Comparison of ENCODE assay signal across 10 mouse cellular contexts in genomic region chr4:10923180-10923579, GRCm38 (mm10). TPM values are rescaled to one million over a fixed set of nuclear protein-coding genes. Genes with fewer than 3 reads are reported as not detected.
DNase-seq lines count a peak whose midpoint lies in the region; ATAC-seq and TF ChIP-seq lines count a peak whose summit lies in the region.
"Had no signal": no experiment of that assay in that cellular context is flagged by ENCODE, and none has a peak within 500 bp of the region (broad histone marks: within the 10 kb centered on the region; RNA-seq: fewer than 3 reads in every experiment).

No protein-coding gene starts in this region.

- in situ Hi-C loops in CH12.LX (cut with MboI; ENCODE audit: low pct_ligation_motif_present, low pct_unique_long_range_greater_than_20kb, low sequenced_read_pairs): no loop called here

- no peak overlapping the region for H3K4me2 ChIP-seq in heart, embryonic 12.5 days
- H3K4me2 ChIP-seq in CH12.LX (ENCODE audit: insufficient read depth, low read depth, poor library complexity, severe bottlenecking) (peak overlapping the region; percentile 42), myocyte (ENCODE audit: low read depth) (peak overlapping the region; percentile 57)
- no peak overlapping the region for H3K4me2 ChIP-seq in forebrain, embryonic 16.5 days (ENCODE audit: low read length)
- H3K4me2 ChIP-seq: embryonic facial prominence, embryonic 15.5 days; midbrain, embryonic 12.5 days had no signal

- TF ChIP-seq EP300 in CH12.LX (IDR thresholded peaks at IDR 0.05; ENCODE audit: low read length): peak; percentile 61; the same call in 1 of the 2 replicates

- no peak overlapping the region for H3K9ac ChIP-seq in heart, embryonic 12.5 days
- 0 out of 2 replicates have a peak overlapping the region, but pooled peaks have one; percentile 13 for H3K9ac ChIP-seq in CH12.LX (ENCODE audit: insufficient read depth, low read depth)
- H3K9ac ChIP-seq in forebrain, embryonic 16.5 days (replicated peaks; ENCODE audit: low read depth, low read length): no peak overlapping the region
- H3K9ac ChIP-seq: embryonic facial prominence, embryonic 15.5 days; midbrain, embryonic 12.5 days had no signal

- no peak overlapping the region for H3K27ac ChIP-seq in heart, embryonic 12.5 days (ENCODE audit: poor library complexity, severe bottlenecking)
- no peak overlapping the region for H3K27ac ChIP-seq in CH12.LX (ENCODE audit: insufficient read depth, low read depth)
- peak overlapping the region; percentile 39; the same call in 1 of the 2 replicates for H3K27ac ChIP-seq in forebrain, embryonic 16.5 days (ENCODE audit: low read length)
- no peak overlapping the region for H3K27ac ChIP-seq in limb, embryonic 10.5 days
- H3K27ac ChIP-seq: embryonic facial prominence, embryonic 15.5 days; midbrain, embryonic 12.5 days had no signal

- H3K79me2 ChIP-seq in CH12.LX (replicated peaks; ENCODE audit: control insufficient read depth, extremely low read depth, insufficient read depth, poor library complexity, severe bottlenecking): no peaks in the 10 kb centered on the region
- no peaks in the 10 kb centered on the region for H3K79me2 ChIP-seq in myocyte (ENCODE audit: control insufficient read depth, insufficient read depth)

- TF ChIP-seq POLR2A in CH12.LX (IDR thresholded peaks at IDR 0.05; ENCODE audit: low read depth, low read length): no peak
- no peak for TF ChIP-seq POLR2A in myocyte (IDR thresholded peaks at IDR 0.05; ENCODE audit: insufficient read length, low read depth)

- no peak for ATAC-seq in heart, embryonic 12.5 days (ENCODE audit: insufficient number of reproducible peaks, low FRiP score)
- peak; percentile 64 for ATAC-seq in forebrain, embryonic 16.5 days

- DNase-seq in heart, adult 11 months: peak; percentile 99
- DNase-seq in CH12.LX (ENCODE audit: extremely low read depth): peak; percentile 44
- DNase-seq in heart, postnatal 36 days: peak; percentile 56 to 61
- DNase-seq in left cerebral cortex, adult 11 months (ENCODE audit: low spot score): peak; percentile 53
- DNase-seq in limb, embryonic 10.5 days (ENCODE audit: low spot score): no peak

- no peaks in the 10 kb centered on the region for H3K27me3 ChIP-seq in heart, embryonic 12.5 days (replicated peaks)
- H3K27me3 ChIP-seq in CH12.LX (replicated peaks): no peaks in the 10 kb centered on the region
- H3K27me3 ChIP-seq in forebrain, embryonic 16.5 days (replicated peaks; ENCODE audit: control insufficient read depth, insufficient read depth, low read length): no peaks in the 10 kb centered on the region
- H3K27me3 ChIP-seq in myocyte (ENCODE audit: control insufficient read depth, insufficient read depth, insufficient read length): no peaks in the 10 kb centered on the region
- H3K27me3 ChIP-seq in limb, embryonic 10.5 days (ENCODE audit: low read depth, poor library complexity, severe bottlenecking): no peaks in the 10 kb centered on the region
- H3K27me3 ChIP-seq: embryonic facial prominence, embryonic 15.5 days; midbrain, embryonic 12.5 days had no signal

- no peaks in the 10 kb centered on the region for H3K9me3 ChIP-seq in heart, embryonic 12.5 days (replicated peaks)
- no peaks in the 10 kb centered on the region for H3K9me3 ChIP-seq in CH12.LX (replicated peaks; ENCODE audit: low read length)
- no peaks in the 10 kb centered on the region for H3K9me3 ChIP-seq in forebrain, embryonic 16.5 days (ENCODE audit: control insufficient read depth, low read length)
- no peaks in the 10 kb centered on the region for H3K9me3 ChIP-seq in limb, embryonic 10.5 days (replicated peaks)
- H3K9me3 ChIP-seq: embryonic facial prominence, embryonic 15.5 days; midbrain, embryonic 12.5 days had no signal

- H3K4me3 ChIP-seq in heart, embryonic 12.5 days: no peak overlapping the region
- H3K4me3 ChIP-seq in CH12.LX (replicated peaks in 1 of 3; ENCODE audit: low read depth in 2 of 3, low read length in 2 of 3, poor library complexity in 1 of 3) (no peak overlapping the region), myocyte (no peak overlapping the region)
- H3K4me3 ChIP-seq in forebrain, embryonic 16.5 days (replicated peaks; ENCODE audit: low read length): no peak overlapping the region
- H3K4me3 ChIP-seq in limb, embryonic 10.5 days: no peak overlapping the region
- H3K4me3 ChIP-seq: embryonic facial prominence, embryonic 15.5 days; midbrain, embryonic 12.5 days had no signal

- intact Hi-C loops in heart, postnatal 36 days (cut with DNase I): no loop called here

- TF ChIP-seq CTCF in CH12.LX (conservative IDR thresholded peaks at IDR 0.05 in 1 of 2, IDR thresholded peaks at IDR 0.05 in 1 of 2; ENCODE audit: low read depth in 2 of 2, low read length in 2 of 2): no peak

- no peak overlapping the region for H3ac ChIP-seq in myocyte (ENCODE audit: control insufficient read depth, insufficient read length)

- 56% methylated on average over 6 of the region's 6 CpGs for WGBS in heart, embryonic 12.5 days
- 32% methylated on average over 6 of the region's 6 CpGs for WGBS in forebrain, embryonic 16.5 days
- WGBS in limb, embryonic 10.5 days: 81% methylated on average over 6 of the region's 6 CpGs

- dilution Hi-C loops in CH12.LX (cut with MboI; ENCODE audit: extremely low pct_ligation_motif_present, extremely low pct_unique_long_range_greater_than_20kb, low sequenced_read_pairs): no loop called here

- peaks cover 14% of the 10 kb centered on the region for H3K4me1 ChIP-seq in heart, embryonic 12.5 days (replicated peaks)
- H3K4me1 ChIP-seq in CH12.LX (ENCODE audit: control insufficient read depth in 1 of 2, insufficient read depth in 2 of 2): peaks cover 23 to 61% of the 10 kb centered on the region in 2 experiments
- peaks cover 4% of the 10 kb centered on the region for H3K4me1 ChIP-seq in forebrain, embryonic 16.5 days (replicated peaks; ENCODE audit: control insufficient read depth, insufficient read depth, low read length)
- H3K4me1 ChIP-seq in limb, embryonic 10.5 days: peaks cover 12% of the 10 kb centered on the region; the same call in 1 of the 2 replicates
- H3K4me1 ChIP-seq: midbrain, embryonic 12.5 days had no signal

- TF ChIP-seq RAD21 in CH12.LX (IDR thresholded peaks at IDR 0.05; ENCODE audit: low read depth, low read length): no peak

- H3K36me3 ChIP-seq in heart, embryonic 12.5 days: no peaks in the 10 kb centered on the region
- H3K36me3 ChIP-seq in CH12.LX (replicated peaks in 1 of 2; ENCODE audit: control insufficient read depth in 1 of 2, insufficient read depth in 1 of 2, low read length in 1 of 2) (no peaks in the 10 kb centered on the region), myocyte (ENCODE audit: control insufficient read depth, insufficient read depth) (no peaks in the 10 kb centered on the region)
- no peaks in the 10 kb centered on the region for H3K36me3 ChIP-seq in forebrain, embryonic 16.5 days (ENCODE audit: control insufficient read depth, insufficient read depth)
- H3K36me3 ChIP-seq in limb, embryonic 10.5 days: no peaks in the 10 kb centered on the region
- H3K36me3 ChIP-seq: embryonic facial prominence, embryonic 15.5 days; midbrain, embryonic 12.5 days had no signal

TF ChIP-seq in CH12.LX, 34 proteins besides CTCF, POLR2A, EP300 and RAD21:
- TF ChIP-seq NRF1 (IDR thresholded peaks at IDR 0.05; ENCODE audit: low read depth, low read length) (no peak), BHLHE40 (IDR thresholded peaks at IDR 0.05; ENCODE audit: low read depth, low read length) (peak; percentile 66), GABPA (IDR thresholded peaks at IDR 0.05; ENCODE audit: insufficient replicate concordance, low read depth, low read length) (no peak), IRF4 (IDR thresholded peaks at IDR 0.05; ENCODE audit: low read depth, low read length) (peak; percentile 68; the same call in 1 of the 2 replicates), ETS1 (conservative IDR thresholded peaks at IDR 0.05; ENCODE audit: low read depth, low read length) (0 out of 2 replicates have a peak, but pooled peaks have one; percentile 23), SMC3 (IDR thresholded peaks at IDR 0.05; ENCODE audit: low read depth, low read length) (no peak), USF1 (IDR thresholded peaks at IDR 0.05; ENCODE audit: low read depth, low read length) (no peak), RCOR1 (conservative IDR thresholded peaks at IDR 0.05; ENCODE audit: low read depth, low read length) (no peak), UBTF (IDR thresholded peaks at IDR 0.05; ENCODE audit: low read depth, low read length) (no peak)

TF ChIP-seq in myocyte, 11 proteins besides CTCF, POLR2A, EP300 and RAD21:
- TF ChIP-seq REST (IDR thresholded peaks at IDR 0.05; ENCODE audit: insufficient read depth, insufficient read length): no peak
- TF ChIP-seq SRF (IDR thresholded peaks at IDR 0.05; ENCODE audit: control insufficient read depth, insufficient read length, low read depth): no peak
- TF ChIP-seq USF1 (IDR thresholded peaks at IDR 0.05; ENCODE audit: low read depth): no peak
- TF ChIP-seq POLR2AphosphoS2 (IDR thresholded peaks at IDR 0.05; ENCODE audit: insufficient read length, low read depth): no peak
- no peak for TF ChIP-seq TCF3 (IDR thresholded peaks at IDR 0.05; ENCODE audit: insufficient read length, low read depth)
- TF ChIP-seq CEBPB (IDR thresholded peaks at IDR 0.05; ENCODE audit: insufficient read depth, poor library complexity, severe bottlenecking): no peak
- no peak for TF ChIP-seq E2F4 (IDR thresholded peaks at IDR 0.05; ENCODE audit: insufficient read depth)
TF ChIP-seq in myocyte: peak in this region for 0.

RNA-seq across cellular contexts. Expression of gene 2610301B20Rik, which starts 48.9 kb away (rescaled TPM):
- 23.5 and 24.0 TPM in 2 replicates for polyA plus RNA-seq in heart, embryonic 12.5 days (2016; fragmentation: Nextera tagmentation; extraction: Ambion mirVana)
- total RNA-seq in CH12.LX (2012; rRNA removed) (7.9 and 9.2 TPM in 2 replicates), CH12.LX (2014; rRNA removed) (27.4 and 34.9 TPM in 2 replicates)
- polyA plus RNA-seq in CH12.LX (2012; ENCODE audit: insufficient read length, low read depth) (20.7 and 22.5 TPM in 2 replicates), myocyte (2012; fragmentation: generic; extraction: Trizol) (9.5 TPM)
- polyA plus RNA-seq in forebrain, embryonic 16.5 days (2015; fragmentation: Nextera tagmentation; extraction: Ambion mirVana): 45.7 and 47.6 TPM in 2 replicates
- total RNA-seq in heart, postnatal 36 days (2021): 1 to 10 TPM; 6.6 to 8.3 TPM
- polyA plus RNA-seq in limb, embryonic 10.5 days (2016; fragmentation: Nextera tagmentation; extraction: Ambion mirVana): 20.1 and 26.6 TPM in 2 replicates

Comparison
In these comparisons a context has a peak if more than half of its experiments do, and no peak if none do; other contexts are left out.
1. H3K4me2 ChIP-seq: peak in CH12.LX (single experiment) and myocyte (single experiment); none in heart, embryonic 12.5 days (single experiment) and forebrain, embryonic 16.5 days (single experiment).